Mouse (Mus musculus): Measurements from ENCODE around the gene Henmt1. TPM values are rescaled to one million over a fixed set of nuclear protein-coding genes. Genes with fewer than 3 reads are reported as not detected.

The Henmt1 gene
- polyA plus RNA-seq, 1 experiment: not detected

GRCm38 (mm10) chr3:108987009-108987659, 47.5 kb downstream of the Henmt1 start:
- no peaks in the 10 kb centered on the region for H3K79me2 ChIP-seq (ENCODE audit: control insufficient read depth, insufficient read depth)

DNA sequence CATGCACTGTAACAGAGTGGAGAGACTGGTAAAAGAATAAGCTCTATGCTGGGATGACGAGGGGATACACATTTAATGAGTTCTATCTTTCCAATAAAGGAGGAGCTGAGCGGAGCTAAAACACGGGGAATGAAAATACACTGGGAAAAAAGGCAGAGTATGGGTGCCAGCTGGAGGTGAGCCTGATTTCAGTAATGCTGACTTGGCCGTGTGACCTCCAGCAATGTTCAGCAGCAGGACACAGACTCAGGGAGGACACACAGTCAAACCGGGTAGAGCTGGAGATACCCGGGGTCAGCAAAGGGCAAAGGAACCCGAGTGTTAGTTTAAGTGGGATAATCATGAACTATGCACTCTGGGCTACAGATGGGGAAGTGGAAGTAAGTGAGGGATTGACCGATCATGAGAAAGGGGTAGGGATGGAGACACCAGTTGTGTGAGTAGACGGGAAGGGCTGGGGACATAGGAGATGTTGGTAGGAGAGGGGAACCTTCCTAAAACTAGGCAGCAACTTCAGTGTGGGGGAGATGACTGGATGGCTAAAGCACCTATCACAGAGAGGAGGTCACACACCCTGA, 50.4 kb downstream of the Henmt1 start:
- TF ChIP-seq USF1 (IDR thresholded peaks at IDR 0.05; ENCODE audit: low read depth) (no peak), POLR2A (IDR thresholded peaks at IDR 0.05; ENCODE audit: insufficient read length, low read depth) (no peak), POLR2AphosphoS2 (IDR thresholded peaks at IDR 0.05; ENCODE audit: insufficient read length, low read depth) (no peak), CEBPB (IDR thresholded peaks at IDR 0.05; ENCODE audit: insufficient read depth, poor library complexity, severe bottlenecking) (no peak), E2F4 (IDR thresholded peaks at IDR 0.05; ENCODE audit: insufficient read depth) (no peak), MYOD1 (IDR thresholded peaks at IDR 0.05; ENCODE audit: control insufficient read depth in 1 of 3, insufficient read length in 2 of 3, low read depth in 2 of 3) (no peak), REST (IDR thresholded peaks at IDR 0.05; ENCODE audit: insufficient read depth, insufficient read length) (no peak), MAX (IDR thresholded peaks at IDR 0.05; ENCODE audit: low read depth) (no peak), MYOG (IDR thresholded peaks at IDR 0.05; ENCODE audit: control insufficient read depth in 1 of 3, insufficient read depth in 1 of 3, insufficient read length in 2 of 3, low read depth in 2 of 3) (no peak), TCF12 (IDR thresholded peaks at IDR 0.05; ENCODE audit: insufficient read depth, poor library complexity, severe bottlenecking) (no peak), SRF (IDR thresholded peaks at IDR 0.05; ENCODE audit: control insufficient read depth, insufficient read length, low read depth) (no peak), TCF3 (IDR thresholded peaks at IDR 0.05; ENCODE audit: insufficient read length, low read depth) (no peak)
- H3K36me3 ChIP-seq (ENCODE audit: control insufficient read depth, insufficient read depth): no peaks in the 10 kb centered on the region
- H3ac ChIP-seq (ENCODE audit: control insufficient read depth, insufficient read length): no peak overlapping the region
- H3K4me2 ChIP-seq (ENCODE audit: low read depth): no peak overlapping the region
- no peaks in the 10 kb centered on the region for H3K27me3 ChIP-seq (ENCODE audit: control insufficient read depth, insufficient read depth, insufficient read length)
- no peak overlapping the region for H3K4me3 ChIP-seq
- no peaks in the 10 kb centered on the region for H3K79me2 ChIP-seq (ENCODE audit: control insufficient read depth, insufficient read depth)

More at GRCm38 (mm10) chr3:108987009-108987659, 47.5 kb downstream of the Henmt1 start:
- Histone ChIP-seq H3K36me3 (ENCODE audit: control insufficient read depth, insufficient read depth) (no peaks in the 10 kb centered on the region), H3ac (ENCODE audit: control insufficient read depth, insufficient read length) (no peak overlapping the region), H3K4me2 (ENCODE audit: low read depth) (no peak overlapping the region), H3K4me3 (no peak overlapping the region), H3K27me3 (ENCODE audit: control insufficient read depth, insufficient read depth, insufficient read length) (no peaks in the 10 kb centered on the region)
- TF ChIP-seq USF1 (IDR thresholded peaks at IDR 0.05; ENCODE audit: low read depth): no peak
- no peak for TF ChIP-seq POLR2A (IDR thresholded peaks at IDR 0.05; ENCODE audit: insufficient read length, low read depth)
- TF ChIP-seq POLR2AphosphoS2 (IDR thresholded peaks at IDR 0.05; ENCODE audit: insufficient read length, low read depth): no peak
- TF ChIP-seq E2F4 (IDR thresholded peaks at IDR 0.05; ENCODE audit: insufficient read depth): no peak
- no peak for TF ChIP-seq TCF3 (IDR thresholded peaks at IDR 0.05; ENCODE audit: insufficient read length, low read depth)
- no peak for TF ChIP-seq CEBPB (IDR thresholded peaks at IDR 0.05; ENCODE audit: insufficient read depth, poor library complexity, severe bottlenecking)
- no peak for TF ChIP-seq MYOG (IDR thresholded peaks at IDR 0.05; ENCODE audit: control insufficient read depth in 1 of 3, insufficient read depth in 1 of 3, insufficient read length in 2 of 3, low read depth in 2 of 3)
- TF ChIP-seq REST (IDR thresholded peaks at IDR 0.05; ENCODE audit: insufficient read depth, insufficient read length): no peak
- TF ChIP-seq SRF (IDR thresholded peaks at IDR 0.05; ENCODE audit: control insufficient read depth, insufficient read length, low read depth): no peak
- no peak for TF ChIP-seq MAX (IDR thresholded peaks at IDR 0.05; ENCODE audit: low read depth)
- no peak for TF ChIP-seq MYOD1 (IDR thresholded peaks at IDR 0.05; ENCODE audit: control insufficient read depth in 1 of 3, insufficient read length in 2 of 3, low read depth in 2 of 3)
- TF ChIP-seq TCF12 (IDR thresholded peaks at IDR 0.05; ENCODE audit: insufficient read depth, poor library complexity, severe bottlenecking): no peak

DNA sequence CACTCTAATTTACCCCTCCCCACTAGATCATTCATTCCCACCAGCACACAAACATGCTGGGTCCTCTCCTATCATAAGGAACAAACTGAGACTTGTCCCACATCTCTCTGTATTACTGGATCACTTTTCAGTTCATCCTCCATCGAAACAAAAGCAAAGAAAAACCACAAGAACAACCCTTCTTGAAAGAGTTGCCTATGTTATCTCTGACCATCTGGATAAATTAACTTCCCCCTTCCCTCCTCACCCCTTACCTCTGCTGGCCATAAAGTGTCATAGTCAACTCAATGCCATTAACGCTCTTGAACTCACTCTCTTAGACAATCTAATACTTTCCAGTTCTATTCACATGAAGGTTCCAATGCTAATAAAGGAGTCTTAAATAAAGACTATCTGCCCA, 54.8 kb downstream of the Henmt1 start:
- no peaks in the 10 kb centered on the region for H3K27me3 ChIP-seq (ENCODE audit: control insufficient read depth, insufficient read depth, insufficient read length)
- TF ChIP-seq MAX (IDR thresholded peaks at IDR 0.05; ENCODE audit: low read depth) (no peak), POLR2AphosphoS2 (IDR thresholded peaks at IDR 0.05; ENCODE audit: insufficient read length, low read depth) (no peak), MYOD1 (IDR thresholded peaks at IDR 0.05; ENCODE audit: control insufficient read depth in 1 of 3, insufficient read length in 2 of 3, low read depth in 2 of 3) (no peak), E2F4 (IDR thresholded peaks at IDR 0.05; ENCODE audit: insufficient read depth) (no peak)
- H3K79me2 ChIP-seq (ENCODE audit: control insufficient read depth, insufficient read depth): no peaks in the 10 kb centered on the region
- no peak overlapping the region for H3ac ChIP-seq (ENCODE audit: control insufficient read depth, insufficient read length)
- no peak overlapping the region for H3K4me3 ChIP-seq
- H3K36me3 ChIP-seq (ENCODE audit: control insufficient read depth, insufficient read depth): no peaks in the 10 kb centered on the region
- no peak overlapping the region for H3K4me2 ChIP-seq (ENCODE audit: low read depth)

GRCm38 (mm10) chr3:108995379-108995778, 55.7 kb downstream of the Henmt1 start:
- TF ChIP-seq E2F4 (IDR thresholded peaks at IDR 0.05; ENCODE audit: insufficient read depth) (no peak), USF1 (IDR thresholded peaks at IDR 0.05; ENCODE audit: low read depth) (no peak), TCF12 (IDR thresholded peaks at IDR 0.05; ENCODE audit: insufficient read depth, poor library complexity, severe bottlenecking) (no peak), MYOD1 (IDR thresholded peaks at IDR 0.05; ENCODE audit: control insufficient read depth in 1 of 3, insufficient read length in 2 of 3, low read depth in 2 of 3) (no peak), MYOG (IDR thresholded peaks at IDR 0.05; ENCODE audit: control insufficient read depth in 1 of 3, insufficient read depth in 1 of 3, insufficient read length in 2 of 3, low read depth in 2 of 3) (no peak), CEBPB (IDR thresholded peaks at IDR 0.05; ENCODE audit: insufficient read depth, poor library complexity, severe bottlenecking) (no peak), TCF3 (IDR thresholded peaks at IDR 0.05; ENCODE audit: insufficient read length, low read depth) (no peak), REST (IDR thresholded peaks at IDR 0.05; ENCODE audit: insufficient read depth, insufficient read length) (no peak), POLR2AphosphoS2 (IDR thresholded peaks at IDR 0.05; ENCODE audit: insufficient read length, low read depth) (no peak), SRF (IDR thresholded peaks at IDR 0.05; ENCODE audit: control insufficient read depth, insufficient read length, low read depth) (no peak), POLR2A (IDR thresholded peaks at IDR 0.05; ENCODE audit: insufficient read length, low read depth) (no peak), MAX (IDR thresholded peaks at IDR 0.05; ENCODE audit: low read depth) (no peak)
- Histone ChIP-seq H3K4me3 (no peak overlapping the region), H3K79me2 (ENCODE audit: control insufficient read depth, insufficient read depth) (no peaks in the 10 kb centered on the region), H3K4me2 (ENCODE audit: low read depth) (no peak overlapping the region), H3K27me3 (ENCODE audit: control insufficient read depth, insufficient read depth, insufficient read length) (no peaks in the 10 kb centered on the region), H3K36me3 (ENCODE audit: control insufficient read depth, insufficient read depth) (no peaks in the 10 kb centered on the region), H3ac (ENCODE audit: control insufficient read depth, insufficient read length) (no peak overlapping the region)

Data from myocyte (in vitro differentiated cells).